Mouse (Mus musculus): ENCODE data around the gene Fam83g. TPM values are rescaled to one million over a fixed set of nuclear protein-coding genes. Genes with fewer than 3 reads are reported as not detected.

The Fam83g gene
- polyA plus RNA-seq, 1 experiment from 2014 or later = 0.59 TPM

- 63% methylated on average over 3 of the region's 3 CpGs for WGBS
- no peak overlapping the region for H3K9ac ChIP-seq (ENCODE audit: low read length)
Measured at GRCm38 (mm10) chr11:61744460-61744859, 60.6 kb downstream of the Fam83g start.

GRCm38 (mm10) chr11:61745781-61746180 is 61.9 kb downstream of the Fam83g start:
- Histone ChIP-seq H3K9ac (ENCODE audit: low read length) (no peak overlapping the region), H3K27me3 (ENCODE audit: control insufficient read depth, insufficient read depth, low read length) (no peaks in the 10 kb centered on the region), H3K27ac (ENCODE audit: low read depth, low read length) (no peak overlapping the region), H3K4me2 (no peak overlapping the region), H3K4me1 (ENCODE audit: control insufficient read depth, insufficient read depth, low read length) (no peaks in the 10 kb centered on the region), H3K9me3 (ENCODE audit: control insufficient read depth, low read length) (no peaks in the 10 kb centered on the region), H3K36me3 (ENCODE audit: control insufficient read depth, insufficient read depth, low read length) (peaks cover 11% of the 10 kb centered on the region; the same call in 1 of the 2 replicates), H3K4me3 (ENCODE audit: low read depth, low read length) (no peak overlapping the region)
- DNase-seq (ENCODE audit: low spot score, missing footprints) = no peak
- WGBS = 96% methylated on average over 9 of the region's 9 CpGs
- no peak for ATAC-seq (ENCODE audit: low FRiP score)

More at GRCm38 (mm10) chr11:61744460-61744859, 60.6 kb downstream of the Fam83g start:
- ATAC-seq (ENCODE audit: low FRiP score) = no peak
- peaks cover 18% of the 10 kb centered on the region; the same call in 1 of the 2 replicates for H3K36me3 ChIP-seq (ENCODE audit: control insufficient read depth, insufficient read depth, low read length)
- no peaks in the 10 kb centered on the region for H3K27me3 ChIP-seq (ENCODE audit: control insufficient read depth, insufficient read depth, low read length)
- no peak overlapping the region for H3K4me2 ChIP-seq
- H3K4me3 ChIP-seq (ENCODE audit: low read depth, low read length) = no peak overlapping the region
- no peak overlapping the region for H3K27ac ChIP-seq (ENCODE audit: low read depth, low read length)
- DNase-seq (ENCODE audit: low spot score, missing footprints) = no peak
- no peaks in the 10 kb centered on the region for H3K4me1 ChIP-seq (ENCODE audit: control insufficient read depth, insufficient read depth, low read length)
- no peaks in the 10 kb centered on the region for H3K9me3 ChIP-seq (ENCODE audit: control insufficient read depth, low read length)

- WGBS = 89% methylated on average over 3 of the region's 3 CpGs
- Histone ChIP-seq H3K27ac (ENCODE audit: low read depth, low read length) (no peak overlapping the region), H3K36me3 (ENCODE audit: control insufficient read depth, insufficient read depth, low read length) (peaks cover 8% of the 10 kb centered on the region; the same call in 1 of the 2 replicates), H3K4me2 (no peak overlapping the region), H3K4me3 (ENCODE audit: low read depth, low read length) (no peak overlapping the region), H3K9ac (ENCODE audit: low read length) (no peak overlapping the region), H3K4me1 (ENCODE audit: control insufficient read depth, insufficient read depth, low read length) (no peaks in the 10 kb centered on the region), H3K27me3 (ENCODE audit: control insufficient read depth, insufficient read depth, low read length) (no peaks in the 10 kb centered on the region), H3K9me3 (ENCODE audit: control insufficient read depth, low read length) (no peaks in the 10 kb centered on the region)
- DNase-seq (ENCODE audit: low spot score, missing footprints) = no peak
- ATAC-seq (ENCODE audit: low FRiP score) = no peak
Measured at GRCm38 (mm10) chr11:61747161-61747560, 63.3 kb downstream of the Fam83g start.

GRCm38 (mm10) chr11:61751612-61752011 is 67.7 kb downstream of the Fam83g start:
- H3K27ac ChIP-seq (ENCODE audit: low read depth, low read length) = no peak overlapping the region

GRCm38 (mm10) chr11:61757151-61757550 is 73.3 kb downstream of the Fam83g start:
- DNase-seq (ENCODE audit: low spot score, missing footprints) (no peak), ATAC-seq (ENCODE audit: low FRiP score) (no peak)
- H3K27me3 ChIP-seq (ENCODE audit: control insufficient read depth, insufficient read depth, low read length) = no peaks in the 10 kb centered on the region
- H3K9me3 ChIP-seq (ENCODE audit: control insufficient read depth, low read length) = no peaks in the 10 kb centered on the region
- H3K4me3 ChIP-seq (ENCODE audit: low read depth, low read length) = no peak overlapping the region
- H3K36me3 ChIP-seq (ENCODE audit: control insufficient read depth, insufficient read depth, low read length) = peaks cover 5% of the 10 kb centered on the region; the same call in 1 of the 2 replicates
- no peak overlapping the region for H3K4me2 ChIP-seq
- peaks cover 7% of the 10 kb centered on the region; the same call in 1 of the 2 replicates for H3K4me1 ChIP-seq (ENCODE audit: control insufficient read depth, insufficient read depth, low read length)
- H3K9ac ChIP-seq (ENCODE audit: low read length) = no peak overlapping the region
- WGBS = 85% methylated on average over 2 of the region's 2 CpGs
- no peak overlapping the region for H3K27ac ChIP-seq (ENCODE audit: low read depth, low read length)

More at GRCm38 (mm10) chr11:61751612-61752011, 67.7 kb downstream of the Fam83g start:
- H3K27me3 ChIP-seq (ENCODE audit: control insufficient read depth, insufficient read depth, low read length) = no peaks in the 10 kb centered on the region
- no peak for DNase-seq (ENCODE audit: low spot score, missing footprints)
- peaks cover 8% of the 10 kb centered on the region; the same call in 1 of the 2 replicates for H3K36me3 ChIP-seq (ENCODE audit: control insufficient read depth, insufficient read depth, low read length)
- ATAC-seq (ENCODE audit: low FRiP score) = no peak
- no peaks in the 10 kb centered on the region for H3K4me1 ChIP-seq (ENCODE audit: control insufficient read depth, insufficient read depth, low read length)
- no peak overlapping the region for H3K4me2 ChIP-seq
- no peak overlapping the region for H3K9ac ChIP-seq (ENCODE audit: low read length)
- 83% methylated on average over 5 of the region's 5 CpGs for WGBS
- no peak overlapping the region for H3K4me3 ChIP-seq (ENCODE audit: low read depth, low read length)
- no peaks in the 10 kb centered on the region for H3K9me3 ChIP-seq (ENCODE audit: control insufficient read depth, low read length)

Other genes starting within 250 kb of the Fam83g start
- gene Rnf112, start 230.0 kb upstream of the Fam83g start, polyA plus RNA-seq (2014; fragmentation: Nextera tagmentation; extraction: Ambion mirVana) = 0.40 and 0.51 TPM in 2 replicates
- gene Mfap4, start 198.7 kb upstream of the Fam83g start, polyA plus RNA-seq (2014; fragmentation: Nextera tagmentation; extraction: Ambion mirVana) = 69.8 and 78.9 TPM in 2 replicates
- gene Mapk7, start 189.7 kb upstream of the Fam83g start, polyA plus RNA-seq (2014; fragmentation: Nextera tagmentation; extraction: Ambion mirVana) = 51.0 and 58.3 TPM in 2 replicates
- gene B9d1, start 178.9 kb upstream of the Fam83g start, polyA plus RNA-seq (2014; fragmentation: Nextera tagmentation; extraction: Ambion mirVana) = 35.1 and 39.6 TPM in 2 replicates
- gene Epn2, start 104.4 kb upstream of the Fam83g start, polyA plus RNA-seq (2014; fragmentation: Nextera tagmentation; extraction: Ambion mirVana) = 28.5 and 29.9 TPM in 2 replicates
- gene Grap, start 30.8 kb upstream of the Fam83g start, polyA plus RNA-seq (2014; fragmentation: Nextera tagmentation; extraction: Ambion mirVana) = 6.2 and 7.1 TPM in 2 replicates
- not detected in 2 replicates for gene Slc5a10, start 36.7 kb downstream of the Fam83g start, polyA plus RNA-seq (2014; fragmentation: Nextera tagmentation; extraction: Ambion mirVana)
- 51.7 and 55.4 TPM in 2 replicates for gene Prpsap2, start 78.0 kb downstream of the Fam83g start, polyA plus RNA-seq (2014; fragmentation: Nextera tagmentation; extraction: Ambion mirVana)
- 32.0 and 32.8 TPM in 2 replicates for gene Ulk2, start 171.0 kb downstream of the Fam83g start, polyA plus RNA-seq (2014; fragmentation: Nextera tagmentation; extraction: Ambion mirVana)
- gene Akap10, start 246.2 kb downstream of the Fam83g start, polyA plus RNA-seq (2014; fragmentation: Nextera tagmentation; extraction: Ambion mirVana) = 16.1 and 16.6 TPM in 2 replicates